Mouse (Mus musculus): Measurements from ENCODE around the gene Ptger2. TPM values are rescaled to one million over a fixed set of nuclear protein-coding genes. Genes with fewer than 3 reads are reported as not detected.

Ptger2 gene
- polyA plus RNA-seq, 1 experiment, result not detected

DNA sequence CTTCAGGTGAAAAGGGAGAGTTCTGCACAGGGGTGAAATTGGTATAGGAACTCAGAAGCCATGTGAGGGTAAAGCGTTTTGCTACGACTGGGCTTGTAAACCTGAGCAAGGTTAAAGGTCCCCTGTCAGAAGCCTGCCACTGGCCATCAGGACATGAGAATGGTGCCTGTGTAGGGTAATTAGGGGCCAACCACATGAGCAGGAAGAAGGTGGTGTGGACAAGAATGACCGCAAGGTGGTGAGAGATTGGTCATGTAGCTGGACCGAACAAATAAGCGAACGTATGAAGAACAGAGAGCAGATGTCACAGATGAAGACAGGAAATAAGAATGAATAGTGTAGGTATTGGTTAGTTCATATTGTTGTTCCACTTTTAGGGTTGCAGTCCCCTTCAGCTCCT is 23.7 kb downstream of the Ptger2 start:
- Histone ChIP-seq H3K4me1 (ENCODE audit: control insufficient read depth, insufficient read depth, insufficient read length, low read length) (no peaks in the 10 kb centered on the region), H3K27ac (replicated peaks; ENCODE audit: low read depth, low read length) (no peak overlapping the region), H3K4me3 (ENCODE audit: insufficient read depth, low read depth, low read length) (no peak overlapping the region)

DNA sequence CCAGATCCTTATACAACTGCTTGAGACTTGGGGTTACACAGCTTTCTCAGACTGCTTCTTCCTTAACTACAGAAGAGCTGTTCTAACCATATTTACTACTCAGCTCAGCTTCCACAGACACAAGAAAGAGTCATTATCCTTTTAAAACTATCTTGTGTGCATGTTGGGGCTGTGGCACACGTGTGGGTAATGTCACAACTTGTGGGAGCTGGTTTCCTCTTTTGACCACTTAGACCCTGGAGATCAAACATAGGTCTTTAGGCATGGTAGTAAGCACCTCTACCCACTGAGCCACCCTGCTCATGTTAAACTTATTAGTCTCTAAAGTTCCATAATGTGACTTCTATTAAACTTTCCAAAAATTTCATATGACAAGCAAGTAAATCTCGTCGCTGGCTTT is 33.6 kb downstream of the Ptger2 start:
- H3K27ac ChIP-seq (replicated peaks; ENCODE audit: low read depth, low read length), result no peak overlapping the region
- no peaks in the 10 kb centered on the region for H3K4me1 ChIP-seq (ENCODE audit: control insufficient read depth, insufficient read depth, insufficient read length, low read length)
- H3K4me3 ChIP-seq (ENCODE audit: insufficient read depth, low read depth, low read length), result no peak overlapping the region

DNA sequence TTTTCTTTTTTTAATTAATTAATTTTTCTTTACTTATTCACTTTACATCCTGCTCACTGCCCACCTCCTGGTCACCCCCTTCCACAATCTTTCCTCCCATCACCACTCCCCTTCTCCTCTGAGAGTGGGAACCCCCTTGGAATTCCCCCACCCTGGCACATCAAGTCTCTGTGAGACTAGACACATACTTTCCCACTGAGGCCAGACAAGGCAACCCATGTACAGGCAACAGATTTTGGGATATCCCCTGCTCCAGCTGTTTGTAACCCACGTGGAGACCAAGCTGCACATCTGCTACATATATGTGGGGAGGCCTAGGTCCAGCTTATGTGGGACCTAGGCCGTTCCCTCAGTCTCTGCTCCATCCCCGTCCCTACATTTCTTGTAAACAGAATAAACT is 46.3 kb downstream of the Ptger2 start:
- no peak overlapping the region for H3K27ac ChIP-seq (replicated peaks; ENCODE audit: low read depth, low read length)
- H3K4me3 ChIP-seq (ENCODE audit: insufficient read depth, low read depth, low read length), result no peak overlapping the region
- H3K4me1 ChIP-seq (ENCODE audit: control insufficient read depth, insufficient read depth, insufficient read length, low read length), result no peaks in the 10 kb centered on the region

DNA sequence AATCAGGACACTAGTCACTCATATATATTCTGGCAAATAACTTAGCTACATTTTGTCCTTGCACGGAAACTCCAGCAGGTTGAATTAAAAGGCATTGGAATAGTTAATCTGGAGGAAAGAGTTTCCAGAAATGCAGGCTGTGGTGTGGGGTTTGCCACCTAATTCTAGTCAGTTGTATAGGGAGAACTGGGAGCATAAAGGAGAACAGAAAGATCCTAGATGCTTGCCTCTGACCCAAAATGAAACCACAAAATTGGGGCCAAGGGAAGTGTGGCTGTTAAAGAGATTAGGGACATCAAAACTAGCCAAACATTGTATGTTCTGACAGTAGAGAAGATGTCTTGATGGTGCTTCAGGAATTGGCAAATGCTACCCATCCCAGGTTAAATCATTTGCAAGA is 48.6 kb downstream of the Ptger2 start:
- no peaks in the 10 kb centered on the region for H3K4me1 ChIP-seq (ENCODE audit: control insufficient read depth, insufficient read depth, insufficient read length, low read length)
- no peak overlapping the region for H3K4me3 ChIP-seq (ENCODE audit: insufficient read depth, low read depth, low read length)
- H3K27ac ChIP-seq (replicated peaks; ENCODE audit: low read depth, low read length), result no peak overlapping the region

DNA sequence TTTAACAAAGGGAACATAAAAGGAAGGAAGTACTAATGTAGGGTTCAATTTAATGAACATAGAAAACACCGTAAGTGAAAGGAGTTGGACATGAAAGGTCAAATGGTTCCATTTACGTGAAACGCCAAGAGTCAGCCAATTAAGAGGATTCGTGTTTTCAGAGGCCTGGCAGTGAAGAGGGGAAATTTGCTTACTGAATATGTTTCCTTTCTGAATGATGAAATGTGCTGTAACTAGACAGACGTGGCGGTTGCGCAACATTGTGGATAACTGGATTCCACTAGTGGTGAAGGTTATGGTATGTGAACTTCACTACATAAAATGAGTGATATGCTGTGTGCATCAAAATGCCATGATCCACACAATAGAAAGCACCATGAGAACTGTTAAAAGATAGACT is 50.1 kb downstream of the Ptger2 start:
- Histone ChIP-seq H3K4me3 (ENCODE audit: insufficient read depth, low read depth, low read length) (no peak overlapping the region), H3K4me1 (ENCODE audit: control insufficient read depth, insufficient read depth, insufficient read length, low read length) (no peaks in the 10 kb centered on the region), H3K27ac (replicated peaks; ENCODE audit: low read depth, low read length) (no peak overlapping the region)

DNA sequence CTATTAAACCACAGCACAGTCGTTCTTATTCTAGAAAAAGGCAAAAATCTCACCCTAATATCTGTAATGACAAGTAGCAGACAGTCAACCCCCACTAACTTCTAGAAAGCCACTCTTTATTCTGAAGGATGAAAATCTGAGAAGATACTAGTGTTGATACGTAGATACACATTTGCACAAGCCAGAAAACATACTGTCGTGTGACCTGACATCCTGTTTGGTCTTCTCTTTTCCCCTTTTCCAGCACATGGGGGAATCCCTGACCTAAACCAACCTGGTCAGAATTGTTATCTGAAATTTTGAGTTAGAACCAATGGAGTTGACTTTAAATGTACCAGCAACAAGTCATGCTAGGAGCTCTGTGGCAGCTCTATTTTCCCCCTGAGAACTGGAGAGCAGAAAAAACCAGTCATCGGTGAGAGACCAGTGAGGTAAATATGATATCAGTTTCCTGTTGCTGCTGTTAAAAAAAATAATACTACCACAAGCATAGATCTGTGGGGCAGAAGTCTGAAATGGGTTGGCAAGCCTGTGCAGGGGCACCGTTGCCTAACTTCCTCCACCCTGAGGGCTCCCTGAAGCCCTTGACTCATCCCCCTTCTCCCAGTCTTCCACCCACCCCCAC is 53.0 kb downstream of the Ptger2 start:
- Histone ChIP-seq H3K4me3 (ENCODE audit: insufficient read depth, low read depth, low read length) (no peak overlapping the region), H3K4me1 (ENCODE audit: control insufficient read depth, insufficient read depth, insufficient read length, low read length) (no peaks in the 10 kb centered on the region), H3K27ac (replicated peaks; ENCODE audit: low read depth, low read length) (no peak overlapping the region)

DNA sequence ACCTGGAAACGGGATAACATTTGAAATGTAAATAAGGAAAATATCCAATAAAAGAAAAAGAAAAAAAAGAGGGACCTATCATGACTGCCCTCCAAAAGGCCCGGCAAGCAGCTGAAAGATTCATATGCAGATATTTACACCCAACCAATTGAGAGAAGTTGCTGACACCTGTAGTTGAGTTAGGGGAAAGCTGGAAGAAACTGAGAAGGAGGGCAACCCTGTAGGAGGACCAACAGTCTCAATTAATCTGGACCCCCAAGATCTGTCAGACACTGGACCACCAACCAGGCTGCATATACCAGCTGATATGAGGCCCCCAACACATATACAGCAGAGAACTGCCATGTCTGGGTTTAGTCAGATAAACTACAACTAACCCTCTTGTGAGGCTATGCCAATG is 60.1 kb downstream of the Ptger2 start:
- Histone ChIP-seq H3K4me1 (ENCODE audit: control insufficient read depth, insufficient read depth, insufficient read length, low read length) (peaks cover 3% of the 10 kb centered on the region), H3K4me3 (ENCODE audit: insufficient read depth, low read depth, low read length) (no peak overlapping the region), H3K27ac (replicated peaks; ENCODE audit: low read depth, low read length) (no peak overlapping the region)

DNA sequence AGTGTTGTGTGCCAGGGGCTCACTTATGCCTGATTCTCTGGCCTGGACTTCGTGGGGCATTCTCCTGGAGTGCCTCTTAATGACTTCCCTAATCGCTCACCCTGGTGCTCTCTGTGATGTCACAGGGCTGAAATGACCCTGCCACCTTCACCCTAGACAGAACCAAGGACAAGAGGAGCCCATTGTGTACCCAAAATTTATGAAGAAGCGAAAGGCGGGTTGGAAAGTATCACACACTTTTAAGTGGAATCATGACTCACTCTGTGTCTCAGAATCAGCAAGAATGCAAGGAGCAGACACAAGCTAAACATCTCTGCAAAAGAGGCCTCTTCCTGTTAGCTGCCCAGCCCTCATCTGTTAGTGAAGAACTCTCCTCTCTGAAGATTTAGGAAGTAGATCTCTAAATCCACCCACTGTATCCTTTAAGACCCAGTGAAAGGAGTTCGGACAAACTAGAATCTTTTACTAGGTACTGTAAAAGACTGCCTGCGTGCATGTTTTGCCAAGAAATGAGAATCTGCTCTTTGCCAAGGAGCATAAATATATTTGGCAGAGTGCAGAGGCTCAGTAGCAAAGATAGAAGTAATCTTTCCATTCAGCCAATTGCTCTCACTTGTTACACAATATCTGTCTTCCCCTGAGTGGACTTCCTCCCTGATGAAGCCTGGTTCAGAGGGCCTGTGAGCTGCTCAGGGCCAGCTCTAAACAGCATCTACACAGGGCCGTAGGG is 61.9 kb downstream of the Ptger2 start:
- peaks cover 7% of the 10 kb centered on the region for H3K4me1 ChIP-seq (ENCODE audit: control insufficient read depth, insufficient read depth, insufficient read length, low read length)
- no peak overlapping the region for H3K4me3 ChIP-seq (ENCODE audit: insufficient read depth, low read depth, low read length)
- H3K27ac ChIP-seq (replicated peaks; ENCODE audit: low read depth, low read length), result peak overlapping the region; percentile 62

DNA sequence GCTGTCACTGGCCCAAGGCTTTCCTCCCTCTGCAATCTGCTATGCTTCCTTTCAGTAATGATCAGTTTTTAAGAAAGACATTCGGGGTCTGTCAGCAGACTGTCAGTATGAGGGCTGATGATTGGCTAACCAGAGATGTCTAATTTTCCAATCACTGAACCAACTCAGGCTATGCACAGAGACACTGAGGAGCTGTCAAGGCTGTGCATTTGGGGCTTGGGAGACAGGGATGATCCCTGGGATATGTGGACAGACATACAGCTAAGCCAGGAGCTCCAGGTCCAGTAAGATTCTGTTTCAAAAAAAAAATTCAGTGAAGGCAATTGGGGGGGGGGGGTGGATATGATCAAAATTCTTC is 62.4 kb downstream of the Ptger2 start:
- Histone ChIP-seq H3K27ac (replicated peaks; ENCODE audit: low read depth, low read length) (peak overlapping the region; percentile 62), H3K4me3 (ENCODE audit: insufficient read depth, low read depth, low read length) (no peak overlapping the region), H3K4me1 (ENCODE audit: control insufficient read depth, insufficient read depth, insufficient read length, low read length) (peaks cover 7% of the 10 kb centered on the region)

DNA sequence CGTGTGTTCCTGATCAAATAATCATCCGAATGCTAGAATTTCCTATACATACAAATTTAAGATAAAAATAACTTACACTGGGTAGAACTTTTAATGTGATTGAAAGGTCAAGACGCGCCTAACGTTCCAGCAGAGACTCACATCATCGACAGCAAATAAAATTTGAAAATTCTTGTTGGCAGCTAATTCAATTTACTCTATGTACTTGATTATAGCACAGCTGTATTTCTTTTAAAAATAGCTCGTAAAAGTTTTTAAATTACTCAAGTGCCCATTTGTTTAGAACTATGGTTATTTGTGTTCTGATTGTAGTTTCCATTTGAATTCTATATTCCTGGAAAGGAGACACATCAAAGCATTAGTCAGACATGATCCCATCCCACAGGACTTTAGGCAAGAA is 63.1 kb downstream of the Ptger2 start:
- H3K4me1 ChIP-seq (ENCODE audit: control insufficient read depth, insufficient read depth, insufficient read length, low read length), result peaks cover 7% of the 10 kb centered on the region
- H3K27ac ChIP-seq (replicated peaks; ENCODE audit: low read depth, low read length), result no peak overlapping the region
- no peak overlapping the region for H3K4me3 ChIP-seq (ENCODE audit: insufficient read depth, low read depth, low read length)

Other genes starting within 250 kb of the Ptger2 start
- not detected in 2 replicates for gene Gm8267, start 237.9 kb upstream of the Ptger2 start, polyA plus RNA-seq (2012; ENCODE audit: insufficient read depth, insufficient read length, missing spikeins)
- not detected in 2 replicates for gene Ptgdr, start 128.8 kb upstream of the Ptger2 start, polyA plus RNA-seq (2012; ENCODE audit: insufficient read depth, insufficient read length, missing spikeins)
- 0.71 TPM in 1 of 2 replicates, not detected in the other for gene Gpr137c, start 231.5 kb downstream of the Ptger2 start, polyA plus RNA-seq (2012; ENCODE audit: insufficient read depth, insufficient read length, missing spikeins)
- gene Txndc16, start 232.1 kb downstream of the Ptger2 start, polyA plus RNA-seq (2012; ENCODE audit: insufficient read depth, insufficient read length, missing spikeins), result 5.5 and 7.3 TPM in 2 replicates